Mouse (Mus musculus) heart, postnatal 36 days (tissue): Measurements from ENCODE around the gene Gale. TPM values are rescaled to one million over a fixed set of nuclear protein-coding genes. Genes with fewer than 3 reads are reported as not detected.

Experiments used
- DNase-seq, 2 experiments: peaks; one replicate each; pipeline ENCODE4 v3.0.0; 2021 to 2022
- intact Hi-C: fragments of 180-260 bp; cut with DNase I; formaldehyde crosslinking; loops from one replicate; pipeline ENCODE4 v1.15.1; 2025
- total RNA-seq, 2 experiments: library from RNA; stranded (reverse); gene quantifications; 2 replicates each; pipeline ENCODE4 v1.2.3; 2021

The Gale gene
- total RNA-seq, 2 experiments from 2014 or later, result 0.94 to 1.9 TPM

DNA sequence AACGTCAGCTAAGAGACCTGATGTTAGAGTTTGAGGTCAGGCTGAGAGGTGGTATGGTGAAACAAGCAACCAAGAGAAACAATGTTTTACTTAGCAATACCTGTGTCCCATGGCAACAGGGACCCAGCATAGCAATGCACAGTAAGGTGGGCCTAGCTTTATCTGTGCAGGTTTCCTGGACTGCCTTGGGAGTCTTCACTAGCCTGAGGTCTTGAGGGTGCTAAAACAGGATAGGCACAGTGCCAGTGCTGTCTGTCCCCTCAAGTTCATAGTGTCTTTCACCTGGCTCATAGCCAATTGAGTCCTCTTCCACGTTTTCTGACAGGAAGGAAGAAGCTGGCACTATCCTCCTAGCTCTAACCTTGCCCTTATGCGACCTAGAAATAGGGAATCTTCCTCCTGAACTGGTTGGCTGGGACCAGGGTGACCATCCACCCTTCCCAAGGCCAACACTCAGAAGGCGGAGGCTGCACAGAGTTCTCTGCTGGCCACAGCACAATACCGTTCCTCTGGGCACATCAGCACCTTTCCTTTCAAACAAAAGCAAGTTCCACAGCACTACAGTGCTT lies 40.7 kb downstream of the Gale start:
- intact Hi-C loops, result no loop called here

DNA sequence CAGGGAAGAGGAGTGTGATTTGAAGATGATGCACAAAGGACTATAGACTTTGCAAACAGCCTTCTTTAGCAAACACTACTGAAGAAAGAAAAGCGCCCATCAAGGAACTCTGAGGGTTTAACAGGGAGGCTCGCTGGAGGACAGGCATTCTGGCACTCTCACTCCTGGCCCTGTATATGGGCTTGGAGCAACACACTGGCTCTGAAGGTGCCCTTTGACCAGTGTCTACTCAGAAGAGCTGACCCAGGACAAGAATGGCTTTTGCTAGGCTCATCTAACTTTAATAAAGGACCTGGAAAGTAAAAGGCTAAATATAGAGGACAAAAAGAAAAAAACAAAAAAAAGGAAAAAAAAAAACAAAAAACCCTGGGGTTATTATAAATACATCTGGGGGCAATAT lies 41.4 kb downstream of the Gale start:
- no peak for DNase-seq
- intact Hi-C loops, result no loop called here

More for the DNA sequence above, 40.7 kb downstream of the Gale start:
- no peak for DNase-seq

DNA sequence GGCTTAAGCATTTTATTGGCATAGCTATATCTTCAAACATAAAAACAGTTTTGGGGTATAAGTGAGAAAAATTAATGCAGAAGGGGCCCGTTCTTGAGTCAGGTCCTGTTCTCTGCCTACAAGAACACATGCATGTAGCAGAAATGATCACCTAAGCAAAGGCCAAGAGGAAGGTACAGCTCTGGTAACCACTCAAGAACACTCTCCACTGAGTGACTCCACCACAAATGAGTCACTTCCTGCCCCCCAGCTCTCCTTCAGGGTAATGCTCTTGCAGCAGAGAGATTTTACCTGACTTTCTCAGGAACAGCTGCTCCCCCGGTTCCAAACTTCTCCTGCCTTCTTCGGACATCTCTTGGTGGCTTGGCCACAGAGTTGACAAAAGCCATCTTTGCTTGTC lies 43.3 kb downstream of the Gale start:
- intact Hi-C loops, result no loop called here
- no peak for DNase-seq

DNA sequence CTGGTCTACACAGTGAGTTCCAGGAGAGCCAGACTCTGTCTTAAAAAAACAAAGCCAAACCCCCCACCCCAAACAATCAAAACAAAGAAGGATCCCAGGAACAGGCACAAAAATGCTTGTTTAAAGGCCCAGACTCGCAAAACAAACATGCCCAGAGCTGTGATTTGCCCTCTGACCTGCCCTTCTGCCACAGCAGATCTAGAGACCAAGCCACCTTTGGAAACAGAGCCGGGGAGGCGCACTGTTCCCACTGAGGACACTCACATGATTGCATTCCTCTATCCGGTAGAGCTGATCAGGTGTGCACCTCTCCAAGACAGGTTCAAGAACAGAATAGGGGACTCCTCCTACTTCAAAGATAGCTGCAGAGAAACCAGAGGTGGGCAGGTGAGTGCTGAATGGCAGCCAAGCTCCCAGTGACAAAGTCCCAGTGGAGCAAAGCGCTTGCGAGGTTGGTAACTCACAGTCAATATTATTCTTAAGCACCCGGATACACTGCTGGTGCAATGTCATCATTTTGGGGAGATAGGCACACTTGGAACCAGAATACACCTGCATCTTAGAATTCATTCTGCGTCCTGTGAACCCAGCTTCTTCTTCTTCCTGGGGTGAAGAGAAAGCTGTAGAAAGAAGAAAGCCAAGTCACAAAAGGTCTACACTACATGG lies 45.4 kb downstream of the Gale start:
- intact Hi-C loops, result no loop called here
- no peak for DNase-seq

DNA sequence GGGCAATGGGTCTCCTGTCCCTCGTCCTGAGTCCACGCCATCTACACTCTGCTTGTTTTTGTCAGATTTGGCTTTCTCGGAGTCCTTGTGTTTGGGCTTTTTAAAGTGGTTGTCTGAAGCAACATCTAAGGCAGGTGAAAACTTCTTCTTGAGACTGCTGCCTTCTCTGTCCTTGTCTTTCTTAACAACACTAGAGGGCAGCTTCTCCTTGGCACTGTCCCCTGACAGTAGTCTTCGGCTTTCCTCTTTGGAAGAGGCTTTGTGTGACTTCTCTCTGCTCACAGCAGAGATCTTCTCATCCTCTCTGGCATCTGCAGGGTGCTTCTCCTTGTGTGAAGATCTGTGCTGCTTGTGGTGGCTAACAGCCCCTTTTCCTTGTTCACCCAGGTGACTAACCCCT lies 47.1 kb downstream of the Gale start:
- intact Hi-C loops, result no loop called here
- DNase-seq, result no peak

DNA sequence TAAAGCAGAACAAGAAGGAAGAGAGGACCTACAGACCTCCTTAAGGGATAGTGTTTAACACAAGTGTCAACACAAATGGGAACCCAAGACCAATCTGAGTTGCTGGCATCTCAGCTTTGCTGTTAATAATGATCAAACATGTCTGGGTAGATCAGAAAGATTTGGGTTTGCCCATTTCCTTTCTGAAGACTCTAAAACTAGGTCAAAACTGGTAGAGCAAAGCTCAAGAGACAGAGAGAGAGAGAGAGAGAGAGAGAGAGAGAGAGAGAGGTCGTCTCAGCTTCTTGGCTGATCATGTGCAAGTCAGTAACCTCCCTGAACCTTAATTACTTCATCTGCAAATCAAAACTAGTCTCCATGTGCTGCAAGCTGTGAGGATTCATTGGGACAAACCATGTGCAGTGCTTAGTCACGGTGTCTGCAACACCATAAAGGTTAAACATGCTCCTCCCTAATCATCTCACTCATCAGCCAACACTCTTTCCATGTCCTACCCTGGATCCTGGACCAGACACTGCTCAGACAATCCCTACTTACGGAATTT lies 52.6 kb downstream of the Gale start:
- intact Hi-C loops, result no loop called here
- DNase-seq, result no peak

Other genes with a start within 250 kb of the Gale start
- under 1 TPM; 0.27 to 0.69 TPM for gene Il22ra1, start 235.6 kb upstream of the Gale start, total RNA-seq
- gene Myom3, start 204.0 kb upstream of the Gale start, total RNA-seq, result under 1 TPM; 0.86 to 0.95 TPM
- 10 to 100 TPM; 37.1 to 45.6 TPM for gene Srsf10, start 108.0 kb upstream of the Gale start, total RNA-seq
- 10 to 100 TPM; 59.2 to 63.5 TPM for gene Pnrc2, start 89.9 kb upstream of the Gale start, total RNA-seq
- gene Cnr2, start 68.3 kb upstream of the Gale start, total RNA-seq, result under 1 TPM; 0.49 to 0.50 TPM
- 10 to 100 TPM; 31.0 to 31.4 TPM for gene Fuca1, start 43.0 kb upstream of the Gale start, total RNA-seq
- 10 to 100 TPM; 72.7 to 86.8 TPM for gene Hmgcl, start 17.3 kb upstream of the Gale start, total RNA-seq
- 10 to 100 TPM; 33.3 to 34.7 TPM for gene Lypla2, start 8.9 kb downstream of the Gale start, total RNA-seq
- 10 to 100 TPM; 19.8 to 22.2 TPM for gene Pithd1, start 23.5 kb downstream of the Gale start, total RNA-seq
- 10 to 100 TPM; 34.6 to 36.2 TPM for gene Eloa, start 58.0 kb downstream of the Gale start, total RNA-seq
- gene Rpl11, start 89.7 kb downstream of the Gale start, total RNA-seq, result 100 to 1,000 TPM; 239 to 270 TPM
- 10 to 100 TPM; 58.1 to 63.9 TPM for gene Id3, start 179.8 kb downstream of the Gale start, total RNA-seq
- 1 to 10 TPM; 1.4 to 2.1 TPM for gene E2f2, start 208.7 kb downstream of the Gale start, total RNA-seq
- 10 to 100 TPM in 1 of 2 experiments, 1 to 10 TPM in 1; 9.4 to 11.7 TPM for gene Asap3, start 242.6 kb downstream of the Gale start, total RNA-seq